Mouse (Mus musculus): Measurements from ENCODE around the gene Eef2. TPM values are rescaled to one million over a fixed set of nuclear protein-coding genes. Genes with fewer than 3 reads are reported as not detected.
A peak's percentile ranks its signal among the peaks of the same experiment; 100 is the strongest.
"Not testable (repeated sequence)": the region's sequence is repeated elsewhere in the genome, so short reads cannot be mapped to it uniquely, and the experiment has no call there.

Eef2 gene
- polyA plus RNA-seq, 1 experiment: 538 TPM

DNA sequence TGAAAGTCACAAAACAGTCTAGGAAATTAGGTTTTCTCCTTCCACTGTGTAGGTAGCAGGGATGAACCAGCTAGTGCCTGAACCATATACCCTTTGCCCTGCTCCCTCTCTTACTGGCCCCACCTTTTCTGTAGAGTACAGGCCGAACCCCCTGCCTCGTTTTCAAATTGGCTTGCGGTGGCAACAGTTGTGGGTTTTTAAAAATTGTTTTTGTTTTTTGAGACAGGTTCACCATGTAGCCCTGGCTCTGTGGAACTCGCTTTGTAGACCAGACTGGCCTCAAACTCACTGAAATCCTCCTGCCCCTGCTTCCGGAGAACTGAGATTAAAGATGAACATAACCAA lies 8.4 kb upstream of the Eef2 start:
- peaks cover 6% of the 10 kb centered on the region; the same call in 1 of the 2 replicates for H3K4me1 ChIP-seq (ENCODE audit: control insufficient read depth, insufficient read depth, insufficient read length, low read length)
- H3K4me3 ChIP-seq (ENCODE audit: insufficient read depth, low read depth, low read length): peak overlapping the region; percentile 57
- peak overlapping the region; percentile 59 for H3K27ac ChIP-seq (replicated peaks; ENCODE audit: low read depth, low read length)

DNA sequence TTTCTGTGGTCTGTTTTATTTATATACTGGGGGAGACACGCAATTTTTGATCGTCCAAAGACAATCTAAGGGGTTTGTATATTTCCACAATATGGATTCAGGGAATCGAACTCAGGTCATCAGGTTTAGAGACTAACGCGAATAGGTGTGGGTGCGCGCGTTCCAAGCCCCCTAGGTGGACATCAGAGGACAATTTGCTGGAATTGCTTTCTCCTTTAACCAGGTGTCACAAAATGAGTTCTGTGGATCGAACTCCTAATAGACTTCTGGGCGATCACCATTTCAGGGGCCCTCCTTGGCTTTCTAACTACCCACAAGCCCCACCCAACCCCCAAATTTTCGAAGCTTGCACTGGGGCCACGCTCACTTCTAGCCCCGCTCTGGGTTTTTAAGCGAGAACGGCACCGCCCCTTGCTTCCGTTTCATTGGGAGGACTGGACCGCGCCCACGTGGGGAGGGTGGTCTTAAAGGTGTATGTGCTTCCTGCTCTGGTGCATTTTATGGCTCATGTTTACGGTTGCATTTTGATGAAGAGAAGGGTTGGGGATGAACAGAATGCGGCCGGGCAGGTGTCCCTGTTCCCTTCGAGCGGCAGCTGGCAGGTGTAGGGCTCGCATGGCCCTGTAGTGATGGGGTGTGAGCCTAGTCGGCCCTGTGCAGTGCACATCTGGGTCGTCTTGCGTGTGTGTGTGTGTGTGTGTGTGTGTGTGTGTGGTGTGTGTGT lies 7.7 kb upstream of the Eef2 start:
- H3K4me3 ChIP-seq (ENCODE audit: insufficient read depth, low read depth, low read length): peak overlapping the region; percentile 57
- H3K4me1 ChIP-seq (ENCODE audit: control insufficient read depth, insufficient read depth, insufficient read length, low read length): peaks cover 6% of the 10 kb centered on the region; the same call in 1 of the 2 replicates
- peak overlapping the region; percentile 59 for H3K27ac ChIP-seq (replicated peaks; ENCODE audit: low read depth, low read length)

DNA sequence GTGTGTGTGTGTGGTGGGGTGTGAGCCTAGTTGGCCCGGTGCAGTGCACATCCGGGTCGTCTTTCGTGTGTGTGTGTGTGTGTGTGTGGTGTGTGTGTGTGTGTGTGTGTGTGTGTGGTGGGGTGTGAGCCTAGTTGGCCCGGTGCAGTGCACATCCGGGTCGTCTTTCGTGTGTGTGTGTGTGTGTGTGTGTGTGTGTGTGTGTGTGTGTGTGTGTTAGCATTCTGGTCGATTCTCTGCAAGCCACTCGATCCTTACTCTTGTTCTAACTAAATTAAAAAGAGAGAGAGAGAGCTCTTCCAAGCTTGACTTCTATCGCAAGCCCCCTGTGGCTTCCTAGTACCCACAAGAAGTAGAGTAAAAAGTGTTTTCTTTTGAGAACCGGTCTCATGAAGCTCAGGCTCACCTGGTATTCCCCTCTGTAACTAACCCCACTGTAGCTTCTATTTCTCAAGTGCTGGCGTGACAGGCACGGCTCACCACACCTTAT lies 7.0 kb upstream of the Eef2 start:
- H3K4me3 ChIP-seq (ENCODE audit: insufficient read depth, low read depth, low read length): peak overlapping the region; percentile 33
- H3K4me1 ChIP-seq (ENCODE audit: control insufficient read depth, insufficient read depth, insufficient read length, low read length): not testable (repeated sequence)
- H3K27ac ChIP-seq (replicated peaks; ENCODE audit: low read depth, low read length): peak overlapping the region; percentile 38; the same call in 1 of the 2 replicates

DNA sequence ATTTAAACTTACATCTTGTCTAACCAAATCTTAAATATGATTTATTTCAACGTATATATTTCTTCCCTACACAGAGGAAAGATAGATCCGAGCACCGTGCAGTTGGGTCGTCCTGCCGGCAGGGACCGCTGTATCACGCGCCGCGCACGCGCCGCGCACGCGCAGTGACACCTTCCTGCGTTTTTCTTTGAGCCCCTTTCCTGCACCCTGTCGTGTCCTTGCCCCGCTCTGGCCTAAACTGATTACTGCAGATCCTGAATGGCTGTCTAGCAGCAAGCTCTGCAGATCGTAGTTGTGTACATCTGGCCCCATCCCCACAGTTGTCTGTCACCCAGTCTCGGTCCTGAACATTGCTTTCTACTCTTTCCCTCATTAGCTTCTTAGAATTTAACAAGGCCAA lies 3.3 kb upstream of the Eef2 start:
- peak overlapping the region; percentile 76 for H3K27ac ChIP-seq (replicated peaks; ENCODE audit: low read depth, low read length)
- H3K4me1 ChIP-seq (ENCODE audit: control insufficient read depth, insufficient read depth, insufficient read length, low read length): no peaks in the 10 kb centered on the region; the same call in 1 of the 2 replicates
- H3K4me3 ChIP-seq (ENCODE audit: insufficient read depth, low read depth, low read length): peak overlapping the region; percentile 47

DNA sequence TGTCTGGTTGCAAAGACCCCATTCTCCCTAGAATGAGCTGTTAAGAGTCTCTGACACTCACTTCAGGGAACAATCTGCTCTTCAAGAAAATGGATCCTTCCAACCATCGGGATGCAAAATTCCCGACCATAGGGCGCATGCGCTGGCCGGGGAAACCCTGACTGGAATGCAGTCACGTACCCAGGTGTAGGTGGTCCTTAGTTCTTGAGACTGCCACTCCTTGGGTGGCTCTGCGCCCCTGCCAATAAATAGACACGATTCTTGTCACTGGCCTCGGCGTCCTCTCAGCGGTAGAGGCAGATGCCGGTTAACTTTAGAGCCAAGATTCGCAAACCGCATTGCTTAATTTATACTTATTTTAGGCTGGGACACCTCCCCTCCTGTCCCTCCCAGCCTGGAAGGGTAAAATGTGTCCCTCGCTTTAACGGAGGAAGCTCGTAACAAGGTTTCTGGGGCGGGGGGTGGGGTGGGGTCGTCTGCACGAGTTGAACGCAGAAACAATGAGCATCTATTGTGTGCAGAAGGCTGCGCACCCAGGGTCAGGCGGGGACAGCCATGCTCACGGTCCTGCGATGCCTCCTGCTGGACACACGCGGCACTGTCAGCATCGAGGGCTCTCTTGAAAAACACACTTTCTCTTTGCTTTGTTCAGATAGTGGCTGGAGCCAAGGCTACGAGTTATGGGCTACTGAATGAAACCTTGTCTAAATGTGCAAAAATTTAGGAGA lies 1.6 kb upstream of the Eef2 start:
- no peaks in the 10 kb centered on the region; the same call in 1 of the 2 replicates for H3K4me1 ChIP-seq (ENCODE audit: control insufficient read depth, insufficient read depth, insufficient read length, low read length)
- H3K4me3 ChIP-seq (ENCODE audit: insufficient read depth, low read depth, low read length): peak overlapping the region; percentile 26

DNA sequence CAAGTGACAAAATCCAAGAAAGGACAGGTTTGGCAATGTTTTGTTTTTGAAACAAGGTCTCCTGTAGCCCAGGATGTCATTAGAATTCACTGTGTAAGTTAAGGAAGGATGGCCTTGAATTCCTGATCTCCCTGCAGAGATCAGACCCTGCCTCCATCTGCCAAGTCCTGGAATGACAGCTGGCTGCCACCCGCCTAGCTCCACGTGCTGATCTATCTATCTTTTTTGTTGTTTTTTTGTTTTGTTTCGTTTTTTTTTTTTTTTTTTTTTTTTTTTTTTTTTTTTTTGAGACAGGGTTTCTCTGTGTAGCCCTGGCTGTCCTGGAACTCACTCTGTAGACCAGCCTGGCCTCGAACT lies 1.1 kb upstream of the Eef2 start:
- H3K4me3 ChIP-seq (ENCODE audit: insufficient read depth, low read depth, low read length): peak overlapping the region; percentile 1; the same call in 1 of the 2 replicates
- H3K4me1 ChIP-seq (ENCODE audit: control insufficient read depth, insufficient read depth, insufficient read length, low read length): not testable (repeated sequence)

More for the DNA sequence above, 1.6 kb upstream of the Eef2 start:
- H3K27ac ChIP-seq (replicated peaks; ENCODE audit: low read depth, low read length): peak overlapping the region; percentile 53

DNA sequence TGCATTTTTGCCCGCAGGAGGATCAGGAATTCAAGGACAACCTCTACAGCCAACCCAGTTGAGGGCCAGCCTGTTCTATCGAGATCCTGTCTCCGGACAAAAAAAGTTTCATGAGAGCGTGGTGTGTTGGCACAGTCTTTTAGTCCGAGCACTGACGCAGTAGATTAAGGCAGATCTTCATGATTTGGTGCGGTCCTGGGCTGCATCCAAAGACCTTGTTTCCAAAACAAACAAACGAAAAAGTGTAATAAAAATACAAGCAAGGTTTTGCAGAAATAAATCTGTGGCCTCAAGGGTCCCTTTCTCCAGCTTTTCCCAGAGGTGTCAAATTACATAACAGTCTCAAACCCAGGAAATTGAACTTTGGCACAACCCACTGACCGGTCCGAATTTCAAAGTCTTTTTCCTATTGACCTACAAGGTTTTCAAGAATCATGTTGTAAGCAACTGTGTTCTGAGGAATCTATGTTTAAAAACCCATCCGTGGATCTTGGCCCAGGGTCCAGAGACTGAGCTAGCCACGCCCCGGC lies 430 bp upstream of the Eef2 start:
- peak overlapping the region; percentile 61 for H3K4me3 ChIP-seq (ENCODE audit: insufficient read depth, low read depth, low read length)
- no peaks in the 10 kb centered on the region; the same call in 1 of the 2 replicates for H3K4me1 ChIP-seq (ENCODE audit: control insufficient read depth, insufficient read depth, insufficient read length, low read length)

More for the DNA sequence above, 1.1 kb upstream of the Eef2 start:
- peak overlapping the region; percentile 85 for H3K27ac ChIP-seq (replicated peaks; ENCODE audit: low read depth, low read length)

DNA sequence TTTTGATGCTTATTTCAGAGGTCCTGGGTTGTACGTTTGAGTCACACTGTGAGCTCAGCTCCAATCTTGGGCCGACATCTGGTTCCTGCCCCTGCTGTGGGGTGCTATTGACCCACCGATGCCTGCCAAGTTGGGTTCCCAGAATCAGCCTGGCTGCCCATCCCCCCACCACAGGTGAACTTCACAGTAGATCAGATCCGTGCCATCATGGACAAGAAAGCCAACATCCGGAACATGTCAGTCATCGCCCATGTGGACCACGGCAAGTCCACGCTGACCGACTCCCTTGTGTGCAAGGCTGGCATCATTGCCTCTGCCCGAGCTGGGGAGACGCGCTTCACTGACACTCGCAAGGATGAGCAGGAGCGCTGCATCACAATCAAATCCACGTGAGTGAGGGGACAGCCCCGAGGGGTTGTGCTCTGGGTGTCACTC lies 1.1 kb downstream of the Eef2 start:
- H3K4me3 ChIP-seq (ENCODE audit: insufficient read depth, low read depth, low read length): peak overlapping the region; percentile 85
- no peaks in the 10 kb centered on the region; the same call in 1 of the 2 replicates for H3K4me1 ChIP-seq (ENCODE audit: control insufficient read depth, insufficient read depth, insufficient read length, low read length)
- peak overlapping the region; percentile 88 for H3K27ac ChIP-seq (replicated peaks; ENCODE audit: low read depth, low read length)

More for the DNA sequence above, 430 bp upstream of the Eef2 start:
- peak overlapping the region; percentile 85 for H3K27ac ChIP-seq (replicated peaks; ENCODE audit: low read depth, low read length)

DNA sequence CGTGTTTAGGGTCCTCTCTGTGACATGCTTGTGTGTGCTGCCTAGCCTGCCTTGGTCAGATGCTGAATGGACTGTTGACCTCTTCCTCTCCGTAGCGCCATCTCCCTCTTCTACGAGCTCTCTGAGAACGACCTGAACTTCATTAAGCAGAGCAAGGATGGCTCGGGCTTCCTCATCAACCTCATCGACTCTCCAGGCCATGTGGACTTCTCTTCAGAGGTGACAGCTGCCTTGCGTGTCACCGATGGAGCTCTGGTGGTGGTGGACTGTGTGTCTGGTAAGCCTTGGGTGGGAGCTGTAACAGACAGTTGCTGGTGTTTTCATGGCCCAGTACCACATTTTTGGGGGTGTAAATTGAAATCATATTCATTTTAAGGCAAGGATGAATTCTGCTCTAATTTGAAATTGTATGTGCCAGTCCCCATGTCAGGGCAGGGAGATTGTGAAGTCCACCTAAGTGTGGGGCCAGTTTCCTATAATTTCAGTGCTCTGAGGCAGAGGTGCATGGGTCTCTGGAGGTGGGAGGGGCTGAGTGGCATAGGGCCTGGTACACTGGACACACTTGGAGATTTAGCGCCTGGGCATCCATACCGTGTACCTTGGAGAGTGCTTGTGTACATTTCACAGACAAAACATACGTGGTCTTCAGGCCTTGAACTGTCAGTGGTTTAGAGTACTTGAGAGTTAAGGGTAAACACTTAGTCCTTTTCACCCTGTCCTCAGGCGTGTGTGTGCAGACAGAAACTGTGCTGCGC lies 1.7 kb downstream of the Eef2 start:
- Histone ChIP-seq H3K4me3 (ENCODE audit: insufficient read depth, low read depth, low read length) (peak overlapping the region; percentile 85), H3K27ac (replicated peaks; ENCODE audit: low read depth, low read length) (no peak overlapping the region), H3K4me1 (ENCODE audit: control insufficient read depth, insufficient read depth, insufficient read length, low read length) (no peaks in the 10 kb centered on the region; the same call in 1 of the 2 replicates)

DNA sequence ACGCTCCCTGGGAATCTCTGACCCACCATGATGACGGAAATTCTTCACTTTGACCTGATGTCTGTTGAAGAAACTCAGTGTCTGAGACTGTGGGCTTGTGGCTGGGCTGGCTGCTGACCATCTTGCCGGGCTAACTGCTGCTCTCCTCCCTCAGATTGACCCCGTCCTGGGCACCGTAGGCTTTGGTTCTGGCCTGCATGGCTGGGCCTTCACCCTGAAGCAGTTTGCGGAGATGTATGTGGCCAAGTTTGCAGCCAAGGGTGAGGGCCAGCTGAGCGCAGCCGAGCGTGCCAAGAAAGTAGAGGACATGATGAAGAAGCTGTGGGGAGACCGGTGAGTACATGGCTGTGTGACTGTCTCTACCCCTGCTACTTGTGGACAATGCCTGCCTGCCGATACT lies 2.5 kb downstream of the Eef2 start:
- no peaks in the 10 kb centered on the region; the same call in 1 of the 2 replicates for H3K4me1 ChIP-seq (ENCODE audit: control insufficient read depth, insufficient read depth, insufficient read length, low read length)
- H3K4me3 ChIP-seq (ENCODE audit: insufficient read depth, low read depth, low read length): 0 out of 2 replicates have a peak overlapping the region, but pooled peaks have one; percentile 85

DNA sequence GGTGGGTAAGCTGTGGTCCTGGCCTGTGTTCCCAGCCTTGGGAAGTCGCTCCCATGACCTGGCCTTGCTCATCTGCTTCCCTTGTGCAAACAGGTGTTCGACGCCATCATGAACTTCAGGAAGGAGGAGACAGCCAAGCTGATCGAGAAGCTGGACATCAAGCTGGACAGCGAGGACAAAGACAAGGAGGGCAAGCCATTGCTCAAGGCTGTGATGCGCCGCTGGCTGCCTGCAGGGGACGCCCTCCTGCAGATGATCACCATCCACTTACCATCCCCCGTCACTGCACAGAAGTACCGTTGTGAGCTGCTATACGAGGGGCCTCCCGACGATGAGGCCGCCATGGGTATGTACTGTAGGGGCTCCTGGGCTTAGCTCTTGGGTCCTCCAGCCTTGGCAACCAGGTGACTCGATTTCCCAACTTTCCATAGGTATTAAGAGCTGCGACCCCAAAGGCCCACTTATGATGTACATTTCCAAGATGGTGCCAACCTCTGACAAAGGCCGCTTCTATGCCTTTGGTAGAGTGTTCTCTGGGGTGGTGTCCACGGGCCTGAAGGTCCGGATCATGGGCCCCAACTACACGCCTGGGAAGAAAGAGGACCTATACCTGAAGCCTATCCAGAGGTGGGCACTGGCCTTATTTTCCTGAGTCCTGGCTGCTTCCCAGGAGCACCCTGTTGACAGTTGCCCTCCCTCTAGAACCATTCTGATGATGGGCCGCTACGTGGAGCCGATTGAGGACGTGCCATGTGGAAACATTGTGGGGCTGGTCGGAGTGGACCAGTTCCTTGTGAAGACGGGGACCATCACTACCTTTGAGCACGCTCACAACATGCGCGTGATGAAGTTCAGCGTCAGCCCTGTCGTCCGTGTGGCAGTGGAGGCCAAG lies 3.3 kb downstream of the Eef2 start:
- Histone ChIP-seq H3K4me1 (ENCODE audit: control insufficient read depth, insufficient read depth, insufficient read length, low read length) (no peaks in the 10 kb centered on the region; the same call in 1 of the 2 replicates), H3K4me3 (ENCODE audit: insufficient read depth, low read depth, low read length) (no peak overlapping the region), H3K27ac (replicated peaks; ENCODE audit: low read depth, low read length) (no peak overlapping the region)

More for the DNA sequence above, 2.5 kb downstream of the Eef2 start:
- no peak overlapping the region for H3K27ac ChIP-seq (replicated peaks; ENCODE audit: low read depth, low read length)

DNA sequence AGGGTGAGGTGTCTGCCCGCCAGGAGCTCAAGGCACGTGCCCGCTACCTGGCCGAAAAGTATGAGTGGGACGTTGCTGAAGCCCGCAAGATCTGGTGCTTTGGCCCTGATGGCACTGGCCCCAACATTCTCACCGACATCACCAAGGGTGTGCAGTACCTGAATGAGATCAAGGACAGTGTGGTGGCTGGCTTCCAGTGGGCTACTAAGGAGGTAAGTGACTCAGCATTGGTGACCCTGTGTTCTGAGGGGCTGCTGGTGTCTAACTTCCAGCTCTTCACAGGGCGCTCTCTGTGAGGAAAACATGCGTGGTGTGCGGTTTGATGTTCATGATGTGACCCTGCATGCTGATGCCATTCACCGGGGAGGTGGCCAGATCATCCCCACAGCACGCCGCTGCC lies 4.5 kb downstream of the Eef2 start:
- Histone ChIP-seq H3K4me1 (ENCODE audit: control insufficient read depth, insufficient read depth, insufficient read length, low read length) (no peaks in the 10 kb centered on the region; the same call in 1 of the 2 replicates), H3K27ac (replicated peaks; ENCODE audit: low read depth, low read length) (no peak overlapping the region), H3K4me3 (ENCODE audit: insufficient read depth, low read depth, low read length) (no peak overlapping the region)

DNA sequence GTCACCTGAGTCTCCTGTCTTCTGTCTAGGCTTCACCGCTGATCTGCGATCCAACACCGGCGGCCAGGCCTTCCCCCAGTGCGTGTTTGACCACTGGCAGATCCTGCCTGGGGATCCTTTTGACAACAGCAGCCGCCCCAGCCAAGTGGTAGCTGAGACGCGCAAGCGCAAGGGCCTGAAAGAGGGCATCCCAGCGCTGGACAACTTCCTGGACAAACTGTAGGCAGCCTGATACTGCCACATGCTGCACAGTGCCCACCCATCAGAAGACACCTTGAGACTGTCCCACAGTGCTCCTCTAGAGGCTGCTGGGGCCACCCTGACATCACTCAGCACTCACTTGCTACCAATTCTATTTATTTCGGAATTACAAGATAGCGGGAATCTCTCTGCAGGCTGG lies 5.4 kb downstream of the Eef2 start:
- not testable (repeated sequence) for H3K4me1 ChIP-seq (ENCODE audit: control insufficient read depth, insufficient read depth, insufficient read length, low read length); H3K27ac ChIP-seq (replicated peaks; ENCODE audit: low read depth, low read length)

More for the DNA sequence above, 5.4 kb downstream of the Eef2 start:
- not testable (repeated sequence) for H3K4me3 ChIP-seq (ENCODE audit: insufficient read depth, low read depth, low read length)
